Mouse (Mus musculus): ENCODE measurements around the gene Bcl2l11. TPM values are rescaled to one million over a fixed set of nuclear protein-coding genes. Genes with fewer than 3 reads are reported as not detected.
A peak's percentile ranks its signal among the peaks of the same experiment; 100 is the strongest.

The Bcl2l11 gene
- polyA plus RNA-seq (2012; ENCODE audit: insufficient read depth, low replicate concordance), result 13.1 and 21.8 TPM in 2 replicates

DNA sequence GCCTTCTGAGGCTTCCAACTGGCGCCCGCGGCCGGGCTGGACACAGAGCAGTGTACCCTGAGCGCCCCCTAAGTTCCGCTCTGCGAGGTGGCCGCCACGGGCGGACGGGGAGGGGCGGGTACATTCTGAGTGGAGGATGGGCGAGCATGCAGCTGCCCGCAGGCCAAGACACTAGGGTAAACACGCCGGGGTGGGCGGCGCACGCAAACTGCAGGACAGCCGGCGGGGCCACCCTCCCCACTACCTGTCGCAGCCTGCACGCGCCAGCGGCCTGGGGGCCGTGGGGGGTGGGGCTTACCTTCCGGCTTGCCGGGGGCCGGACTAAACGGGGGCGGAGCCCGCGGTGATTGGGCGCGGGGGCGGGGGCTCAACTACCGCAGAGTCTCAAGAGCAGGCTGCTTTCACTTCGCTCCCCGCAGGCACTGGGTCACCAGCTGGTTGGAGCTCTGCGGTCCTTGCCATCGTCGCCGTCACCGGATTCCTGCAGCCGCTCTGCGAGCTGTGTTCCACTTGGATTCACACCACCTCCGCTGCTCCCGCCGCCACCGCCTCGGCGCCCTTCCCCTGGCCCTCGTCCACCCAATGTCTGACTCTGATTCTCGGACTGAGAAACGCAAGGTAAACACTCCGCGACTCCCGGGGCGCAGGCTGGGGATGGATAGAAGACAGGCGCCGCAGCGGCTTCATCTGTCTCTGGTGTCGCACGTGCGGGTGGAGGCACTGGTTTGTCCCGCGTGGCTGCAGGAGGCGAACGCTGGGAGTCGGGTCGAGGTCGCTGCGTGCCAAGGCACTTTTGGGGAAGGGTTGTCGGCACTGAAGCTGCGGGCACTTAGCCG is at the start of gene Bcl2l11:
Gene Bcl2l11 (plus strand): TSS at position 404 of the 836 bp plus-strand sequence.
- Histone ChIP-seq H3K4me3 (replicated peaks) (peak within 1 kb of the TSS; percentile 97), H3K36me3 (replicated peaks; ENCODE audit: low read length) (peaks cover 19% of the 10 kb centered on the region), H3K27me3 (replicated peaks) (peaks cover 82% of the 10 kb centered on the region), H3K4me1 (peaks cover 63% of the 10 kb centered on the region), H3K9me3 (no peaks in the 10 kb centered on the region)
- no peak for TF ChIP-seq FLI1 (IDR thresholded peaks at IDR 0.05; ENCODE audit: low read length)
- no peak for TF ChIP-seq GATA1 (IDR thresholded peaks at IDR 0.05; ENCODE audit: borderline replicate concordance, low read length)

DNA sequence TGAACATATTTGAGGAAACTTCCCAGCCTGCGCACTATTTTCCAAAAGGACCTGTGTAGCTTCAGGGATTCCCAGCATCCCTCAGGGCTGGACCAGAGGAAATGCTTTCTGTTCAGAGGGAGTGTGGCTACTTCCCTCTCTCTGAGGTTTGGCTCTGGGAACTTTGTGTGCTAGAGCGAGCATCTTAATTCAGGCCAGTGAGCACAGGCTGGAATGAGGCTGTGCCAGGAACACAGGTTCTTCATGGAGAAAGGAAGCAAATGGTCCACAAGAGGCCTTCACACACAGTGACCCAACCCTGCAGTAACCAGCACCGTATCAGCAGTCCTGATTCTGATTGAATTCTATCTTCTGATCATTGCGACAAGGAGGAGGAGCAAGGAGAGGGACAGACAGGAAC is 48.9 kb upstream of the Bcl2l11 start:
- peaks cover 19% of the 10 kb centered on the region for H3K27me3 ChIP-seq (replicated peaks)
- TF ChIP-seq FLI1 (IDR thresholded peaks at IDR 0.05; ENCODE audit: low read length) (no peak), GATA1 (IDR thresholded peaks at IDR 0.05; ENCODE audit: borderline replicate concordance, low read length) (no peak)
- peaks cover 18% of the 10 kb centered on the region for H3K4me1 ChIP-seq
- no peak overlapping the region for H3K4me3 ChIP-seq (replicated peaks)
- H3K36me3 ChIP-seq (replicated peaks; ENCODE audit: low read length), result no peaks in the 10 kb centered on the region
- no peaks in the 10 kb centered on the region for H3K9me3 ChIP-seq

DNA sequence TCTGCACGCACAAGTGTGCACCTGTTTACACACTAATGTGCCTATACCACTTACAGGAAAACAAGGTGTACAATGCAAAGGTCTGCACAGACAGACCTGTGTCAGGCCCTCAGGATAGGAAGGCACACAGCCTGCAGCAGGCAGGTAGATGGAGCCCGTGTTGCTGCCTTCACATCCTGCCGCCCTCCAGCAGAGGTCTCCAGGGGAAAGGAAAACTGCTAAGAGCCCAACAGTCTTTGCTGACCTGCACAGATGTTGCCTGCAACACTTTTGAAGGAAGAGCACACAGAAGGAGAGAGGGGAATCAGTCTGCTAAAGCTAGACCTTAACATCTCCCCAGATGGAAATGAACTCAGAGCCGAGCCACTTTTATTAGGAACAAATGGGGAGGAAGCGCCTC is 47.0 kb upstream of the Bcl2l11 start:
- Histone ChIP-seq H3K4me1 (peaks cover 10% of the 10 kb centered on the region), H3K9me3 (no peaks in the 10 kb centered on the region), H3K4me3 (replicated peaks) (no peak overlapping the region), H3K36me3 (replicated peaks; ENCODE audit: low read length) (no peaks in the 10 kb centered on the region), H3K27me3 (replicated peaks) (peaks cover 19% of the 10 kb centered on the region)
- no peak for TF ChIP-seq GATA1 (IDR thresholded peaks at IDR 0.05; ENCODE audit: borderline replicate concordance, low read length)
- TF ChIP-seq FLI1 (IDR thresholded peaks at IDR 0.05; ENCODE audit: low read length), result no peak

DNA sequence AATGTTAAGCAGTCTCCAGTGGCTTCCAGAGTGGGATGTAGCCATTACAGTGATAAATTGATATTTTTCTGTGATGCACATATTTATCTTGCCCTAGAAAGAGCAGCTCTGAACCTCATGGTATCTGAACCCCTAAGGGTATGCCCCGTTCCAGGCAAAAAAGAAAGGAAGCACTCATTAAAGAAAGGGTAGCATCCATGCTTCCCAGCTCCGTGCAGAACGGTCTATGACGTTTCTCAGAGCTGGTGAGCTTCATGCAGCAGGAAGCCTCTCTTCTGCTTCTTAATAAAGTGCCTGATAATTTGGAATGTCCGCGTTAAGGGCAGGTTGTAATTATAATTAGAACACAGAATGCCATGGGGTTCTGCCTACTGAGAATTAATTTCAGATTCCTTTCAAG is 46.5 kb upstream of the Bcl2l11 start:
- Histone ChIP-seq H3K4me1 (peaks cover 14% of the 10 kb centered on the region), H3K9me3 (no peaks in the 10 kb centered on the region), H3K27me3 (replicated peaks) (peaks cover 19% of the 10 kb centered on the region), H3K36me3 (replicated peaks; ENCODE audit: low read length) (no peaks in the 10 kb centered on the region), H3K4me3 (replicated peaks) (no peak overlapping the region)
- TF ChIP-seq FLI1 (IDR thresholded peaks at IDR 0.05; ENCODE audit: low read length) (no peak), GATA1 (IDR thresholded peaks at IDR 0.05; ENCODE audit: borderline replicate concordance, low read length) (no peak)

DNA sequence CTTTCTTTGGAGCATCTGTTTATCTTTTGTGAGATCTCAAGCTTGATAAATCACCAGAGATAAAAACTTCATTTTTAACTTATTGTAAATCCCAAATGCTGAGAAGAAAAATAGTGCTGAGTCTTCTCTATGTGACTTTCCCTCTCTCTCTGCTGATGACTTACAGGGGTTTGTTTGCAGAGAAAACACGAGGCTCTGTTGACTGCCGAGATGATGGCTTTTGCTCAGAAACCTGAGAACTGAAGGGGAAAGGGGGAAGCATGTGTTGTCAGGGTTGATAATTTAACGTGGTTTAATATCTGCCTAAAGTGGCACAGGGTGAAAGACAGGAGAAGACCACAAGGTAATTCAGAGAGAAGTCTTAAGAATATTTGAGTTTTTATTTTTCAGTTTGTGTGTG is 42.0 kb upstream of the Bcl2l11 start:
- TF ChIP-seq FLI1 (IDR thresholded peaks at IDR 0.05; ENCODE audit: low read length), result no peak
- no peak for TF ChIP-seq GATA1 (IDR thresholded peaks at IDR 0.05; ENCODE audit: borderline replicate concordance, low read length)
- Histone ChIP-seq H3K27me3 (replicated peaks) (peaks cover 7% of the 10 kb centered on the region), H3K9me3 (no peaks in the 10 kb centered on the region), H3K4me3 (replicated peaks) (no peak overlapping the region), H3K4me1 (peaks cover 34% of the 10 kb centered on the region), H3K36me3 (replicated peaks; ENCODE audit: low read length) (no peaks in the 10 kb centered on the region)

DNA sequence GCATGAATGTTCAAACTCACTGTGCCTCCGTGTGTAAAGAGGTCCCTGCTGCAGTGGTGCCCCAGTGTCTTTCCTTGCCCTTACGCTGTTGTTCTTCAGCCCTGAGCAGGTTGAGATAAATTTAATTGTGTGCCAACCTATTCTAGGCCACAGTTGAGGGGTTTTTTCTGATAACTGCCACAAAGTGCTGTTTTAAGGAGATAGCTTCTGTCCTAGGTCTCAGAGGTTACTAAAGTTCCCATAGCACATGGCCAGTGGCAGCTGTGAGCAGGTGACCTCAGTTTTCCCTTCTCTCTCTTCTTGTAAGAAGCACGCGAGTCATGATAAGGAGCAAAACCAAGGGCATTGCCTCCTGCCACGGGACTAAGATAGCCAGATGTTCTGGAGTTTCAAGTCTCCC is 41.2 kb upstream of the Bcl2l11 start:
- Histone ChIP-seq H3K27me3 (replicated peaks) (peaks cover 6% of the 10 kb centered on the region), H3K9me3 (no peaks in the 10 kb centered on the region), H3K36me3 (replicated peaks; ENCODE audit: low read length) (no peaks in the 10 kb centered on the region), H3K4me3 (replicated peaks) (peak overlapping the region; percentile 5), H3K4me1 (peaks cover 33% of the 10 kb centered on the region)
- TF ChIP-seq GATA1 (IDR thresholded peaks at IDR 0.05; ENCODE audit: borderline replicate concordance, low read length), result no peak
- TF ChIP-seq FLI1 (IDR thresholded peaks at IDR 0.05; ENCODE audit: low read length), result no peak

DNA sequence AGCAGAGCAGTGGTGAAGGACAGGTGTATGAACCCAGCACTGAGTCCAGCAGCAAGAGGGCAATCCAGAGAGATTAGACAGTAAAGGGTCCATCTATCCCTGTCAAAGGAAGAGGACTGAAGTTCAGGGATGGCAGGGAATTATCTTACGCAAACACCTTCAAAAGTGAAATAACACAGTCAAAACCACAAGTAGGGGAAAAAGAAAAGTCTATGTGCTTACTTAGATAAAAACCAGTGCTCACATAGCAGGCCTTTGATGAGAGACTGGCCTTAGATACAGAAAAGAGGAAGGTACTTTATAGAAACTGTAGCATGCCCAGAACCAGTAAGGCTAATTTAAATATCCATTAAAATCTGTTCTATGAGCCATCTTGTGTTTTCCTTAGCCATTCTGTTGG is 40.4 kb upstream of the Bcl2l11 start:
- H3K4me3 ChIP-seq (replicated peaks), result peak overlapping the region; percentile 31

DNA sequence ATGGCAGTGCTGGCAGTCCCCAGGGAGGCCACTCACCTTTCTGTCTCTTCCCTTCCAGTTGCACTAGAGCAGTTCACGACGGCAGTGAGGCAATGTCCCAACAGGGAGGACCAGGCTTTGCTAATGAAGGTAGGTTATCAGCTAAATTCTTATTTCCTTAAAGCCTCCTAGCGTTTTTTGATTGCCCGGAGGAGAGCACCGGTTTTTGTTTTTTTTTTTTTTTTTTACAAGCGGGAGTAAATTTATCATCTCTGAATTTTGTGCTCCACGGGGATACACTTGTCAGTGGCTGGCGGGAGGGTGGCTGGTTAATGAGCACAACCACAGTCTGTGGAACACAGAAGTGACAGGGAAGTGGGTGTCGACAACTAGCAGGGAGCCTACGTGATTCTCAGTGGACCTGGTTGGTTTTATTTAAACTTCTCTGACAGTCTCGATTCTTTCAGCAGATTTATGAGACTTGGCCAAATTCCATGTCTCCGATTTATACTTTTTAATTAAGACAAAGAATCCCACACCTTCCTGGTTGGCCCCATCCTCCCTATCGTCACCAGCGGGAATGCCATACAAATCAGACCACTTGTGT is 39.4 kb upstream of the Bcl2l11 start:
- Histone ChIP-seq H3K27me3 (replicated peaks) (peaks cover 3% of the 10 kb centered on the region), H3K36me3 (replicated peaks; ENCODE audit: low read length) (no peaks in the 10 kb centered on the region), H3K4me3 (replicated peaks) (no peak overlapping the region), H3K4me1 (peaks cover 43% of the 10 kb centered on the region), H3K9me3 (no peaks in the 10 kb centered on the region)
- no peak for TF ChIP-seq FLI1 (IDR thresholded peaks at IDR 0.05; ENCODE audit: low read length)
- no peak for TF ChIP-seq GATA1 (IDR thresholded peaks at IDR 0.05; ENCODE audit: borderline replicate concordance, low read length)

More for the DNA sequence above, 40.4 kb upstream of the Bcl2l11 start:
- Histone ChIP-seq H3K36me3 (replicated peaks; ENCODE audit: low read length) (no peaks in the 10 kb centered on the region), H3K9me3 (no peaks in the 10 kb centered on the region), H3K27me3 (replicated peaks) (peaks cover under 1% of the 10 kb centered on the region), H3K4me1 (peaks cover 33% of the 10 kb centered on the region)
- TF ChIP-seq FLI1 (IDR thresholded peaks at IDR 0.05; ENCODE audit: low read length) (no peak), GATA1 (IDR thresholded peaks at IDR 0.05; ENCODE audit: borderline replicate concordance, low read length) (no peak)

DNA sequence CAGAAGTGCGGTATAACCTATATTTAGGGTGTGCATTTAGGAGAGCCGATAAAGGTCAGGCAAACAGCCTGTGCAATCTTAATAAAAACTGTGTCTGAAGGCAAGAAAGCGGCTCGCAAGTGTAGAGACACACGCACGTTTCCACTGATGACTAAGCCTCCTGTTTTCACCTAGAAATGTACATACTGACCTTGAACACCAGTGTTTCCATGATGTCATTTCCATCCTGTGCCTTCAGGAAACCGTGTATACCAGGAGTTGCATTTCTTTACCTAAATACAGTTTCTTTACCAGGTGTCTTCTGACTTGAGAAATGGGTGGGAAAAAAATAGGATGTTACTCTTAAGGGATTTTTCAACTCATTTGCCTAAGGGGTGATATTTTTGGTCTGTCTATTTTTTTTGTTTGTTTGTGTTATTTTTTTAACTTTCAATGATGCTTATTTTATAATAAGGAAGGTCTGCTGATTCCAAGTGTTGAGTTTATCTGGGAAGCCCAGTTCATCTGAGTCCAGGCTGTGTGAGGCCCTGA is 38.8 kb upstream of the Bcl2l11 start:
- H3K27me3 ChIP-seq (replicated peaks), result peaks cover 6% of the 10 kb centered on the region
- TF ChIP-seq FLI1 (IDR thresholded peaks at IDR 0.05; ENCODE audit: low read length), result no peak
- TF ChIP-seq GATA1 (IDR thresholded peaks at IDR 0.05; ENCODE audit: borderline replicate concordance, low read length), result no peak
- H3K4me3 ChIP-seq (replicated peaks), result no peak overlapping the region
- no peaks in the 10 kb centered on the region for H3K36me3 ChIP-seq (replicated peaks; ENCODE audit: low read length)
- no peaks in the 10 kb centered on the region for H3K9me3 ChIP-seq
- H3K4me1 ChIP-seq, result peaks cover 49% of the 10 kb centered on the region
